Mouse (Mus musculus) G1E (cell line): ENCODE measurements around the gene Clpb. TPM values are rescaled to one million over a fixed set of nuclear protein-coding genes. Genes with fewer than 3 reads are reported as not detected.

Experiments
- ATAC-seq: 2 replicates; pipeline ENCODE4 v1.8.0; 2016; ENCODE audit warnings: mild to moderate bottlenecking; ENCODE audit not compliant: insufficient number of reproducible peaks, poor library complexity, low FRiP score, severe bottlenecking; ENCODE audit errors: extremely low read depth
- DNase-seq: peaks from one replicate; pipeline ENCODE4 v3.0.0; 2012; ENCODE audit warnings: low spot score
- H3K27me3 ChIP-seq: 2 replicates; pipeline ENCODE4 v1.6.1; 2012; ENCODE audit warnings: mild to moderate bottlenecking, low read length, inconsistent platforms; ENCODE audit not compliant: insufficient read depth
- H3K36me3 ChIP-seq: replicated peaks from 2 replicates; pipeline ENCODE3; 2012; ENCODE audit warnings: mild to moderate bottlenecking, inconsistent platforms
- H3K4me1 ChIP-seq: 2 replicates; pipeline ENCODE4 v1.6.1; 2012; ENCODE audit warnings: low read depth, low read length, inconsistent platforms, mixed read lengths; ENCODE audit not compliant: insufficient read depth
- H3K4me3 ChIP-seq: 2 replicates; pipeline ENCODE4 v1.5.1; 2012; ENCODE audit warnings: low read depth, mild to moderate bottlenecking, inconsistent platforms, low read length, moderate library complexity, mixed read lengths
- H3K9me3 ChIP-seq: replicated peaks from 2 replicates; pipeline ENCODE4 v1.6.1; 2012; ENCODE audit warnings: inconsistent platforms
- CTCF ChIP-seq: IDR thresholded peaks from 2 replicates; pipeline ENCODE4 v1.5.1; 2012; ENCODE audit warnings: low read depth, low read length, inconsistent platforms, mixed read lengths
- GATA1 ChIP-seq: IDR thresholded peaks from 2 replicates; pipeline ENCODE4 v1.6.1; 2012; ENCODE audit warnings: borderline replicate concordance, low read length, inconsistent platforms, mixed read lengths
- GATA2 ChIP-seq: IDR thresholded peaks from 2 replicates; pipeline ENCODE4 v1.6.1; 2012; ENCODE audit warnings: low read depth, low read length, inconsistent platforms, borderline replicate concordance
- POLR2AphosphoS5 ChIP-seq: IDR thresholded peaks from 2 replicates; pipeline ENCODE4 v1.6.1; 2012; ENCODE audit warnings: low read depth, low read length, inconsistent platforms; ENCODE audit not compliant: insufficient replicate concordance
- TAL1 ChIP-seq: conservative IDR thresholded peaks from 2 replicates; pipeline ENCODE4 v1.6.1; 2012; ENCODE audit warnings: low read depth, low read length, inconsistent platforms, mixed read lengths
- polyA plus RNA-seq: library from polyadenylated mRNA; stranded (reverse); fragments of >175 nt; gene quantifications from 2 replicates; pipeline ENCODE4 v1.2.3, GENCODE M21; 2012
- total RNA-seq, 2 experiments: library from RNA; stranded (forward) in 1 of 2; stranded (reverse) in 1 of 2; fragments of 200-1000 nt in 1 of 2; fragments of >200 nt in 1 of 2; fragmentation: Nextera tagmentation in 1 of 2; gene quantifications; 2 replicates each; pipeline ENCODE4 v1.2.3; 2014 to 2017

The Clpb gene
- total and polyA plus RNA-seq, 3 experiments: 17.5 to 23.1 (median 20.2) TPM

DNA sequence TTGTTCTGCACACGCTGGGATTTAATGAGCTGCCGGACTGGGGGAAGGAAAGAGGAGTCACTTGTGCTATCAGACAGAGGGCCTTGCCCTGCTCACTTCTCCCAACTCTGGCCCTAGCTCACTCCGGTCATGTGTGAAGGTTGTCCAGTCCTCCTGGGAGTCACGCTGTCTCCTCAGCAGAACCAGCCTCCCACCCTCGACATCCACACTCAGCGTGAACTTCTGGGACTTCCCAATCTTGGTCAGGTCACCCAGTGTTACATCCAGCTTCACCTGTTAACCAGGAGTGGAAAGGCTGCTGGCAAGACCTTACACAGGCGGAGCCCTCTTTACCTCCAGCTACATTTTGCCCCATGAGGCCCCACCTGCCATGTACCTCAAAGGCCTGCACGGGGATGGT lies 168.0 kb downstream of the Clpb start:
- H3K27me3 ChIP-seq: no peaks in the 10 kb centered on the region
- peaks cover 7% of the 10 kb centered on the region for H3K4me1 ChIP-seq
- TF ChIP-seq GATA1: no peak
- no peak for TF ChIP-seq TAL1
- no peak for TF ChIP-seq POLR2AphosphoS5
- no peak for TF ChIP-seq CTCF
- no peak for TF ChIP-seq GATA2
- DNase-seq: no peak
- peaks cover 88% of the 10 kb centered on the region for H3K36me3 ChIP-seq
- no peak for ATAC-seq
- H3K9me3 ChIP-seq: no peaks in the 10 kb centered on the region
- H3K4me3 ChIP-seq: no peak overlapping the region

DNA sequence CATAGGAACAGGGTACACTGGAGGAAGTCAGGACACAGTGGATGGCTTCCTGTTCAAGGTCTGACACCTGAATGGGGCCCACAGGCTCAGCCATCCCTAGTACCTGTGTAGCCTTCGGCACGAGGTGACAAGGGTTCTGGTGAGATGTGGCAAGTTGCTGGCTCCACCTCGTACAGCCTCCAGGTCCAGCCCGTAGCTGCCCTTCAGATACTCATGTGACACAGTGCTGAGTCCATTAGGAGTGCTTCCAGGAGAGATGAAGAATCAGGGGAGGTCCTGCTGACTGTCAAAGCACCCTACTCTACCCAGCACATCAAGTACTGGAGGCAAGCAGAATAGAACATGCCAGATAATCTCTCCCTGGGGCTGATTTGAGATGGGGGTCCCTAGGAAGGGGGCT lies 168.9 kb downstream of the Clpb start:
- TF ChIP-seq POLR2AphosphoS5 (no peak), TAL1 (no peak), GATA1 (no peak), GATA2 (no peak), CTCF (no peak)
- no peak overlapping the region for H3K4me3 ChIP-seq
- peaks cover 79% of the 10 kb centered on the region for H3K36me3 ChIP-seq
- H3K27me3 ChIP-seq: no peaks in the 10 kb centered on the region
- H3K9me3 ChIP-seq: no peaks in the 10 kb centered on the region
- no peak for DNase-seq
- ATAC-seq: no peak
- peaks cover 16% of the 10 kb centered on the region for H3K4me1 ChIP-seq

- Histone ChIP-seq H3K27me3 (peaks cover 5% of the 10 kb centered on the region), H3K36me3 (peaks cover 69% of the 10 kb centered on the region), H3K4me1 (peaks cover 26% of the 10 kb centered on the region), H3K9me3 (no peaks in the 10 kb centered on the region), H3K4me3 (no peak overlapping the region)
- no peak for ATAC-seq
- TF ChIP-seq GATA2 (no peak), POLR2AphosphoS5 (no peak), TAL1 (no peak), GATA1 (no peak)
- no peak for DNase-seq
Observed at GRCm38 (mm10) chr7:101833352-101833751, 169.9 kb downstream of the Clpb start.

DNA sequence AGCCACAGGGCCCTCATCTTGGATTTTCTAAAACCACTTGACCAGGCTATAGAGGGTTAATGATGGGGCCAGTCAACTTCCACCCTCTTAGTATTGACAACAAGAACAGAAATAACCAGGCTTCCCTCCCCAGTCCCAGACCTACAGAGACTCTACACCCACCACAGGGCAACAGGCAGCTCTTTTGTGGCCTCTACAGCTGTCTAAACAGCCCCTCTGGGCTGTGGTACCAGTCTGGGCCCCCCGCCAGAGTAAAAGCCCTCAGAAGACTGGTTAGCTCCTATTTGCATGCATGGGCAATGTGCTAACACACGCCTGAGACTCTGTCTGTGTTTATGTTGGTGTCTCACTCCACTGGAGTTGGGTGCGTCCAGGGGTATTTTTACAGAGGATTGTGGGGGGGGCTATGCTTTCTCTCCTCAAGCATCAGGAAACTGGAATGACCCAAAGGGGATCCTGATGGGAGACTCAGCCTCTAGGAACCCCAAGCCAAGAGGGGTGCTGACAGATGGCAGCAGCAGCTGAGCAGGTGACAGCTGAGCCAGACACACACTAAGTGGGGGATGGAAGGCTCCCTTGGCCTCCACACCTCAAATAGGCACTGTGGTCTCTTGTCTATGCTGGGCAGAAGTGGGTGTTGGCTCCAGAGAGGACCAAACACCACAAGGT lies 170.6 kb downstream of the Clpb start:
- Histone ChIP-seq H3K9me3 (no peaks in the 10 kb centered on the region), H3K27me3 (peaks cover 8% of the 10 kb centered on the region), H3K4me3 (no peak overlapping the region), H3K36me3 (peaks cover 62% of the 10 kb centered on the region), H3K4me1 (peaks cover 26% of the 10 kb centered on the region)
- DNase-seq (no peak), ATAC-seq (no peak)
- TF ChIP-seq GATA2 (no peak), POLR2AphosphoS5 (no peak), TAL1 (no peak), CTCF (no peak), GATA1 (no peak)

GRCm38 (mm10) chr7:101834903-101835302 lies 171.5 kb downstream of the Clpb start:
- H3K27me3 ChIP-seq: peaks cover 8% of the 10 kb centered on the region
- ATAC-seq (no peak), DNase-seq (no peak)
- H3K9me3 ChIP-seq: no peaks in the 10 kb centered on the region
- peaks cover 26% of the 10 kb centered on the region for H3K4me1 ChIP-seq
- no peak overlapping the region for H3K4me3 ChIP-seq
- peaks cover 54% of the 10 kb centered on the region for H3K36me3 ChIP-seq
- TF ChIP-seq CTCF: no peak
- TF ChIP-seq GATA1: no peak
- no peak for TF ChIP-seq POLR2AphosphoS5
- TF ChIP-seq GATA2: no peak
- TF ChIP-seq TAL1: no peak

DNA sequence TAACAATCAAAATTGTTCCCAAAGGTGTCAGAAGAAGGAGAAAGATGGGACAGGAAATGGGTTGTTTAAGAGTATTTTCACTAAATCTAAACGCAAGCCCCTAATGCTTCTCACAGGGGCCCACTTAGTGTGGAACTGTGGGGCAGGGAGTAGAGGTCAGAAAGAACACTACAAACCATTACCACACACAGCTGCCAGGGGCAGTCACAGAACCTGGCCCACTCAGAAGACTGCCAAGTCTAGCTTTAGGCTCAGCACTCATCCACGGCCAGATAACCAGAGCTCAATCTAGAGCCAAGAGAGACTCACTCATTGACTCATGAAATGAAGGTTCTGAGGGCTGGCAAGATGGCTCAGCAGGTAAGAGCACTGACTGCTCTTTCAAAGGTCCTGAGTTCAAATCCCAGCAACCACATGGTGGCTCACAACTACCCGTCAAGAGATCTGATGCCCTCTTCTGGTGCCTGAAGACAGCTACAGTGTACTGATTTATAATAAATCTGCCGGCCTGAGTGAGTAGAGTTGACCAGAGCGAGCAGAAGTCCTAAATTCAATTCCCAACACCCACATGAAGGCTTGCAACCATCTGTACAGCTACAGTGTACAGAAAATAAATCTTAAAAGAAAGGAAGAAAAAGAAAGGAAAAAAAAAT lies 172.2 kb downstream of the Clpb start:
- peaks cover 48% of the 10 kb centered on the region for H3K36me3 ChIP-seq
- no peak for DNase-seq
- H3K9me3 ChIP-seq: no peaks in the 10 kb centered on the region
- no peak for ATAC-seq
- H3K4me3 ChIP-seq: no peak overlapping the region
- H3K4me1 ChIP-seq: peaks cover 26% of the 10 kb centered on the region
- H3K27me3 ChIP-seq: peaks cover 12% of the 10 kb centered on the region
- TF ChIP-seq CTCF (no peak), TAL1 (no peak), GATA1 (no peak), GATA2 (no peak), POLR2AphosphoS5 (no peak)
